Comparison of ENCODE assay signal across 12 mouse cellular contexts in genomic region chr2:181119952-181120351, GRCm38 (mm10). TPM values are rescaled to one million over a fixed set of nuclear protein-coding genes. Genes with fewer than 3 reads are reported as not detected.
DNase-seq lines count a peak whose midpoint lies in the region; ATAC-seq and TF ChIP-seq lines count a peak whose summit lies in the region.
"Had no signal": no experiment of that assay in that cellular context is flagged by ENCODE, and none has a peak within 500 bp of the region (broad histone marks: within the 10 kb centered on the region; RNA-seq: fewer than 3 reads in every experiment).

No protein-coding gene starts in this region.

- peak; percentile 36; the same call in 1 of the 2 replicates for ATAC-seq in forebrain, embryonic 15.5 days (replicated peaks)
- no peak for ATAC-seq in midbrain, embryonic 14.5 days (ENCODE audit: low FRiP score, low TSS enrichment)
- ATAC-seq: inflammation-experienced regulatory T-cells, adult 6 months had no signal

- 27% methylated on average over 10 of the region's 10 CpGs for WGBS in forebrain, embryonic 15.5 days
- 32% methylated on average over 10 of the region's 10 CpGs for WGBS in midbrain, embryonic 14.5 days
- 22% methylated on average over 10 of the region's 10 CpGs for WGBS in thymus, adult 2 months

- no peak overlapping the region for H3K4me3 ChIP-seq in forebrain, embryonic 15.5 days
- no peak overlapping the region for H3K4me3 ChIP-seq in midbrain, embryonic 14.5 days (replicated peaks; ENCODE audit: low read depth, low read length)
- H3K4me3 ChIP-seq in thymus, adult 2 months (ENCODE audit: control insufficient read depth, insufficient read depth, low read length), result no peak overlapping the region
- H3K4me3 ChIP-seq: erythroblast, embryonic 14.5 days; liver, embryonic 13.5 days; neural tube, embryonic 12.5 days had no signal

- H3K27ac ChIP-seq in forebrain, embryonic 15.5 days (replicated peaks), result peak overlapping the region; percentile 84
- H3K27ac ChIP-seq in midbrain, embryonic 14.5 days (replicated peaks; ENCODE audit: low read depth, low read length), result peak overlapping the region; percentile 85
- H3K27ac ChIP-seq in thymus, adult 2 months (ENCODE audit: control insufficient read depth, insufficient read depth, low read length), result no peak overlapping the region
- H3K27ac ChIP-seq: liver, embryonic 13.5 days; neural tube, embryonic 12.5 days had no signal

- TF ChIP-seq POLR2A in thymus, adult 2 months (IDR thresholded peaks at IDR 0.05; ENCODE audit: control insufficient read depth, extremely low read depth, insufficient read depth, low read length, poor library complexity), result no peak

- H3K9ac ChIP-seq in forebrain, embryonic 15.5 days (replicated peaks), result no peak overlapping the region
- H3K9ac ChIP-seq in midbrain, embryonic 14.5 days (replicated peaks; ENCODE audit: low read length), result peak overlapping the region; percentile 12; the same call in 1 of the 2 replicates
- H3K9ac ChIP-seq: liver, embryonic 13.5 days; neural tube, embryonic 12.5 days had no signal

- H3K4me1 ChIP-seq in forebrain, embryonic 15.5 days, result peaks cover 71% of the 10 kb centered on the region
- peaks cover 65% of the 10 kb centered on the region for H3K4me1 ChIP-seq in midbrain, embryonic 14.5 days (ENCODE audit: control insufficient read depth, insufficient read depth, low read length)
- H3K4me1 ChIP-seq in thymus, adult 2 months (replicated peaks; ENCODE audit: control insufficient read depth, insufficient read depth, low read length), result no peaks in the 10 kb centered on the region

- H3K4me2 ChIP-seq in forebrain, embryonic 15.5 days (replicated peaks), result no peak overlapping the region
- H3K4me2 ChIP-seq in midbrain, embryonic 14.5 days (ENCODE audit: low read length), result no peak overlapping the region
- H3K4me2 ChIP-seq: liver, embryonic 13.5 days; neural tube, embryonic 12.5 days had no signal

- H3K27me3 ChIP-seq in forebrain, embryonic 15.5 days, result no peaks in the 10 kb centered on the region
- H3K27me3 ChIP-seq in midbrain, embryonic 14.5 days (ENCODE audit: control insufficient read depth, insufficient read depth, low read length), result no peaks in the 10 kb centered on the region
- no peaks in the 10 kb centered on the region for H3K27me3 ChIP-seq in thymus, adult 2 months (ENCODE audit: control insufficient read depth, insufficient read depth, low read length)
- H3K27me3 ChIP-seq: neural tube, embryonic 12.5 days had no signal

- no peaks in the 10 kb centered on the region for H3K9me3 ChIP-seq in forebrain, embryonic 15.5 days
- H3K9me3 ChIP-seq in midbrain, embryonic 14.5 days (ENCODE audit: control insufficient read depth, low read length), result no peaks in the 10 kb centered on the region
- H3K9me3 ChIP-seq: liver, embryonic 13.5 days; neural tube, embryonic 12.5 days had no signal

- H3K36me3 ChIP-seq in forebrain, embryonic 15.5 days, result no peaks in the 10 kb centered on the region
- H3K36me3 ChIP-seq in midbrain, embryonic 14.5 days (ENCODE audit: control insufficient read depth, insufficient read depth, low read length), result no peaks in the 10 kb centered on the region
- H3K36me3 ChIP-seq in thymus, adult 2 months (ENCODE audit: control insufficient read depth, insufficient read depth, low read length), result no peaks in the 10 kb centered on the region
- H3K36me3 ChIP-seq: liver, embryonic 13.5 days; neural tube, embryonic 12.5 days had no signal

- no peak for TF ChIP-seq CTCF in thymus, adult 2 months (IDR thresholded peaks at IDR 0.05; ENCODE audit: borderline replicate concordance, control insufficient read depth, extremely low read depth, insufficient read depth, low read length, poor library complexity)

- peak; percentile 78 for DNase-seq in cerebellum, adult 9-10 months
- peak; percentile 89 to 90 for DNase-seq in layer of hippocampus, adult 8-10 months (ENCODE audit: low spot score in 2 of 2)
- no peak for DNase-seq in midbrain, embryonic 14.5 days
- DNase-seq in ovary, adult 18-20 months (ENCODE audit: low spot score), result no peak
- no peak for DNase-seq in thymus, adult 2 months
- DNase-seq in gastrocnemius, postnatal 25 days, result no peak
- DNase-seq in spleen, postnatal 4 days (ENCODE audit: low spot score in 2 of 2), result no peak
- DNase-seq: liver, embryonic 13.5 days had no signal

RNA-seq across cellular contexts. Expression of gene Kcnq2, which starts 15.1 kb away (rescaled TPM):
- polyA plus RNA-seq in forebrain, embryonic 15.5 days (2015; fragmentation: Nextera tagmentation; extraction: Ambion mirVana), result 45.2 and 46.7 TPM in 2 replicates
- 100 to 1,000 TPM; 264 to 350 (median 303) TPM for total RNA-seq in layer of hippocampus, adult 8-10 months (2022)
- polyA plus RNA-seq in midbrain, embryonic 14.5 days (2014; fragmentation: Nextera tagmentation; extraction: Ambion mirVana), result 52.0 and 52.4 TPM in 2 replicates
- 0.24 and 0.32 TPM in 2 replicates for polyA plus RNA-seq in thymus, adult 2 months (2012; rRNA removed)
- total RNA-seq in gastrocnemius, postnatal 25 days (2021), result not detected

RNA-seq across cellular contexts. Expression of gene Eef1a2, which starts 36.9 kb away (rescaled TPM):
- polyA plus RNA-seq in forebrain, embryonic 15.5 days (2015; fragmentation: Nextera tagmentation; extraction: Ambion mirVana), result 5.8 and 6.3 TPM in 2 replicates
- 1,000 to 10,000 TPM in 3 of 4 experiments, 100 to 1,000 TPM in 1; 995 to 1,073 (median 1,037) TPM for total RNA-seq in layer of hippocampus, adult 8-10 months (2022)
- polyA plus RNA-seq in midbrain, embryonic 14.5 days (2014; fragmentation: Nextera tagmentation; extraction: Ambion mirVana), result 12.7 and 14.1 TPM in 2 replicates
- 2.7 and 42.5 TPM in 2 replicates for polyA plus RNA-seq in thymus, adult 2 months (2012; rRNA removed)
- 1,000 to 10,000 TPM; 1,917 to 2,157 TPM for total RNA-seq in gastrocnemius, postnatal 25 days (2021)
- polyA plus RNA-seq: erythroblast, embryonic 14.5 days; inflammation-experienced regulatory T-cells, adult 6 months; liver, embryonic 13.5 days had no signal

Comparison
In these comparisons a context has a peak if more than half of its experiments do, and no peak if none do; other contexts are left out.
1. DNase-seq: peak in cerebellum, adult 9-10 months (single experiment) and layer of hippocampus, adult 8-10 months (2 of 2); none in midbrain, embryonic 14.5 days (single experiment), ovary, adult 18-20 months (single experiment), thymus, adult 2 months (single experiment), gastrocnemius, postnatal 25 days (single experiment) and spleen, postnatal 4 days (0 of 2).
2. RNA of gene Kcnq2, which starts 15.1 kb away (polyA plus RNA-seq): 52.0 to 52.4 TPM in midbrain, embryonic 14.5 days and 45.2 to 46.7 TPM in forebrain, embryonic 15.5 days; 0.24 to 0.32 TPM in thymus, adult 2 months; every median in the first group is over 10 times any median in the second.